Mouse (Mus musculus): ENCODE measurements around the gene Stil.

DNA sequence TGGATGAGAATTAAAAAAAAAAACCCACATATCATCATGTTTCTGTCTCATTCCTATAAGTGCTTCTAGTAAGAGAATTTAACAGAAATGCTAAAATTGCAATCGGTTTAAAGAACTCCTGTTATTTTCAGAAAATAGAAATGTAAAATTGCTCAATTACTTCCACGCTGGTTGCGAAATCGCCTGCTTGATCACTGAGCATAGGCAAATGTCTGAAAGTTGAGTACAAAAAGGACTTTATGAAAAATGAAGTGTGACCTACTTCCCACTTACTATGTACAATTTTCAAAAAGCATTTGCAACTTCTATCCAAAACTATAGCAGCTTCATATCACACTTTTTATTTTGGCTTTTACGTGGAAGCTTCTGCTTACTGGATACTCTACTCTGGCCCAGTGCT, 29.2 kb upstream of the Stil start:
- TF ChIP-seq CTCF (IDR thresholded peaks at IDR 0.05; ENCODE audit: borderline replicate concordance, control insufficient read depth, extremely low read depth, insufficient read depth, low read length, poor library complexity) = no peak
- TF ChIP-seq POLR2A (IDR thresholded peaks at IDR 0.05; ENCODE audit: control insufficient read depth, extremely low read depth, insufficient read depth, low read length, poor library complexity) = no peak

Measured in thymus, adult 2 months (tissue).